Mouse (Mus musculus) brain, embryonic 14.5 days (tissue): Measurements from ENCODE around the gene Pclo.

Experiments
- CTCF ChIP-seq: fragments of 200-500 bp; IDR thresholded peaks from 2 replicates; pipeline ENCODE4 v1.5.1; 2012; ENCODE audit warnings: inconsistent platforms, mild to moderate bottlenecking, moderate library complexity, borderline replicate concordance; ENCODE audit not compliant: insufficient read depth, insufficient read length; ENCODE audit errors: extremely low read depth
- POLR2A ChIP-seq: fragments of 200-500 bp; IDR thresholded peaks from 2 replicates; pipeline ENCODE4 v1.6.1; 2012; ENCODE audit warnings: mild to moderate bottlenecking, inconsistent platforms, borderline replicate concordance; ENCODE audit not compliant: poor library complexity, insufficient read depth, insufficient read length, severe bottlenecking; ENCODE audit errors: extremely low read depth

- TF ChIP-seq CTCF (no peak), POLR2A (no peak)
These were observed 80.8 kb downstream of the Pclo start for GRCm38 (mm10) chr5:14595426-14596013.
